ENCODE assay signal across 19 mouse cellular contexts in the genomic region with DNA sequence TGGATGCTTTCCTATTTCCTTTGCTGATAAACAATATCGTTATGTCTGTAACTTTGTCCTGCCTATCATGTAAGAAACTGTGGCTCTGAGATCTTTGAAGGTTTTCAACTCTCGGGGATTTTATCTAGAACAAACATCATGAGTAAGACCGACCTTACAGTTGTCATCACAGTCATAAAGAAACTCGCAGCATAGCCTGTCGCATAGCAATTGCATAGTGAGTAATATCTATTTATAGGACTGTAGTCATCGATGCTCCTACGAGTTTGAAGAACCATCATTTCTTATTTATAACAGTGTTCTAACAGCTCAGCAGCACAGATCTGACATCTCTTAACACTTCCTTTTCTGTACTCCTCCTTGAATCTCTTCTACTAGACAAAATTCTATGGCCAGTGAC.
DNase-seq lines count a peak whose midpoint lies in the region; ATAC-seq and TF ChIP-seq lines count a peak whose summit lies in the region.
"Had no signal": no experiment of that assay in that cellular context is flagged by ENCODE, and none has a peak within 500 bp of the region (broad histone marks: within the 10 kb centered on the region; RNA-seq: fewer than 3 reads in every experiment).

No protein-coding gene starts in this region.

- H3K27ac ChIP-seq in forebrain, postnatal 0 days (ENCODE audit: low read depth, low read length): no peak overlapping the region
- H3K27ac ChIP-seq in forebrain, embryonic 14.5 days (ENCODE audit: low read depth, low read length): no peak overlapping the region
- H3K27ac ChIP-seq in gastrocnemius, adult 2 months: no peak overlapping the region
- H3K27ac ChIP-seq: forebrain, embryonic 12.5 days; hindbrain, embryonic 12.5 days; limb, embryonic 15.5 days; midbrain, embryonic 10.5 days; neural tube, embryonic 13.5 days had no signal

- H3K4me3 ChIP-seq in forebrain, postnatal 0 days (ENCODE audit: low read depth, low read length): no peak overlapping the region
- H3K4me3 ChIP-seq in forebrain, embryonic 14.5 days (ENCODE audit: low read depth, low read length): no peak overlapping the region
- no peak overlapping the region for H3K4me3 ChIP-seq in myocyte
- no peak overlapping the region for H3K4me3 ChIP-seq in gastrocnemius, adult 2 months
- H3K4me3 ChIP-seq: forebrain, embryonic 12.5 days; hindbrain, embryonic 12.5 days; limb, embryonic 15.5 days; midbrain, embryonic 10.5 days; neural tube, embryonic 13.5 days had no signal

- no peaks in the 10 kb centered on the region for H3K27me3 ChIP-seq in forebrain, postnatal 0 days (ENCODE audit: insufficient read depth, low read length)
- H3K27me3 ChIP-seq in forebrain, embryonic 14.5 days (replicated peaks; ENCODE audit: control insufficient read depth, insufficient read depth, low read length): no peaks in the 10 kb centered on the region
- H3K27me3 ChIP-seq in myocyte (ENCODE audit: control insufficient read depth, insufficient read depth, insufficient read length): no peaks in the 10 kb centered on the region
- H3K27me3 ChIP-seq: forebrain, embryonic 12.5 days; hindbrain, embryonic 12.5 days; limb, embryonic 15.5 days; neural tube, embryonic 13.5 days had no signal

- peak; percentile 58 for ATAC-seq in forebrain, postnatal 0 days
- no peak for ATAC-seq in forebrain, embryonic 14.5 days
- peak; percentile 43 for ATAC-seq in CD4-positive, CD25-positive, alpha-beta regulatory T cell, adult 4 months

- intact Hi-C loops in heart, postnatal 10 days (cut with DNase I): no loop called here
- intact Hi-C loops in gastrocnemius, adult 2 months (cut with DNase I): no loop called here

- no peak for TF ChIP-seq CTCF in forebrain, postnatal 0 days (IDR thresholded peaks at IDR 0.05; ENCODE audit: low read depth)
- no peak for TF ChIP-seq CTCF in gastrocnemius, adult 2 months (IDR thresholded peaks at IDR 0.05)

- no peaks in the 10 kb centered on the region for H3K36me3 ChIP-seq in forebrain, postnatal 0 days (ENCODE audit: insufficient read depth)
- no peaks in the 10 kb centered on the region for H3K36me3 ChIP-seq in forebrain, embryonic 14.5 days (ENCODE audit: control insufficient read depth, insufficient read depth, low read length)
- no peaks in the 10 kb centered on the region for H3K36me3 ChIP-seq in myocyte (ENCODE audit: control insufficient read depth, insufficient read depth)
- H3K36me3 ChIP-seq: forebrain, embryonic 12.5 days; hindbrain, embryonic 12.5 days; limb, embryonic 15.5 days; midbrain, embryonic 10.5 days; neural tube, embryonic 13.5 days had no signal

- DNase-seq in forebrain, postnatal 0 days: no peak
- DNase-seq in forebrain, embryonic 14.5 days (ENCODE audit: low spot score): no peak
- peak; percentile 1 for DNase-seq in heart, postnatal 10 days
- DNase-seq in heart, postnatal 4 days: no peak
- DNase-seq in gastrocnemius, adult 2 months: no peak
- DNase-seq in urinary bladder, postnatal 4 days (ENCODE audit: low spot score in 2 of 2): no peak
- DNase-seq: B cell, adult 2 months; cerebellum, adult 11 months; cerebellum, postnatal 25 days; kidney, adult 2 months; right cerebral cortex, postnatal 25 days; thymus, postnatal 25 days had no signal

- 84% methylated on average over 7 of the region's 7 CpGs for WGBS in forebrain, postnatal 0 days
- 87% methylated on average over 7 of the region's 7 CpGs for WGBS in forebrain, embryonic 14.5 days

- no peaks in the 10 kb centered on the region for H3K79me2 ChIP-seq in myocyte (ENCODE audit: control insufficient read depth, insufficient read depth)

- H3ac ChIP-seq in myocyte (ENCODE audit: control insufficient read depth, insufficient read length): no peak overlapping the region

- no peaks in the 10 kb centered on the region for H3K4me1 ChIP-seq in forebrain, postnatal 0 days (ENCODE audit: insufficient read depth)
- no peaks in the 10 kb centered on the region for H3K4me1 ChIP-seq in forebrain, embryonic 14.5 days (ENCODE audit: control insufficient read depth, insufficient read depth, low read length)
- H3K4me1 ChIP-seq: forebrain, embryonic 12.5 days; hindbrain, embryonic 12.5 days; limb, embryonic 15.5 days; midbrain, embryonic 10.5 days; neural tube, embryonic 13.5 days had no signal

- TF ChIP-seq POLR2A in myocyte (IDR thresholded peaks at IDR 0.05; ENCODE audit: insufficient read length, low read depth): no peak

- H3K9me3 ChIP-seq in forebrain, postnatal 0 days (ENCODE audit: low read length): no peaks in the 10 kb centered on the region
- H3K9me3 ChIP-seq in forebrain, embryonic 14.5 days (replicated peaks; ENCODE audit: control insufficient read depth, low read length): no peaks in the 10 kb centered on the region
- H3K9me3 ChIP-seq: forebrain, embryonic 12.5 days; hindbrain, embryonic 12.5 days; limb, embryonic 15.5 days; midbrain, embryonic 10.5 days; neural tube, embryonic 13.5 days had no signal

- no peak overlapping the region for H3K9ac ChIP-seq in forebrain, postnatal 0 days
- H3K9ac ChIP-seq in forebrain, embryonic 14.5 days (ENCODE audit: low read length): no peak overlapping the region
- H3K9ac ChIP-seq: forebrain, embryonic 12.5 days; hindbrain, embryonic 12.5 days; limb, embryonic 15.5 days; neural tube, embryonic 13.5 days had no signal

- no peak overlapping the region for H3K4me2 ChIP-seq in forebrain, postnatal 0 days (ENCODE audit: low read depth)
- no peak overlapping the region for H3K4me2 ChIP-seq in forebrain, embryonic 14.5 days (ENCODE audit: low read length)
- peak overlapping the region; percentile 53 for H3K4me2 ChIP-seq in myocyte (ENCODE audit: low read depth)
- H3K4me2 ChIP-seq: forebrain, embryonic 12.5 days; hindbrain, embryonic 12.5 days; limb, embryonic 15.5 days; neural tube, embryonic 13.5 days had no signal

TF ChIP-seq in myocyte, 11 proteins besides CTCF, POLR2A, EP300 and RAD21:
- TF ChIP-seq MAX (IDR thresholded peaks at IDR 0.05; ENCODE audit: low read depth) (no peak), USF1 (IDR thresholded peaks at IDR 0.05; ENCODE audit: low read depth) (no peak), MYOG (IDR thresholded peaks at IDR 0.05; ENCODE audit: control insufficient read depth in 1 of 3, insufficient read depth in 1 of 3, insufficient read length in 2 of 3, low read depth in 2 of 3) (no peak), SRF (IDR thresholded peaks at IDR 0.05; ENCODE audit: control insufficient read depth, insufficient read length, low read depth) (no peak), TCF12 (IDR thresholded peaks at IDR 0.05; ENCODE audit: insufficient read depth, poor library complexity, severe bottlenecking) (no peak), TCF3 (IDR thresholded peaks at IDR 0.05; ENCODE audit: insufficient read length, low read depth) (no peak), REST (IDR thresholded peaks at IDR 0.05; ENCODE audit: insufficient read depth, insufficient read length) (no peak), E2F4 (IDR thresholded peaks at IDR 0.05; ENCODE audit: insufficient read depth) (no peak), POLR2AphosphoS2 (IDR thresholded peaks at IDR 0.05; ENCODE audit: insufficient read length, low read depth) (no peak), CEBPB (IDR thresholded peaks at IDR 0.05; ENCODE audit: insufficient read depth, poor library complexity, severe bottlenecking) (no peak)
TF ChIP-seq in myocyte: peak in this region for 0.

Comparison
In these comparisons a context has a peak if more than half of its experiments do, and no peak if none do; other contexts are left out.
1. DNase-seq: peak in heart, postnatal 10 days (2 of 2); none in forebrain, postnatal 0 days (single experiment), forebrain, embryonic 14.5 days (single experiment), heart, postnatal 4 days (single experiment), gastrocnemius, adult 2 months (single experiment) and urinary bladder, postnatal 4 days (0 of 2).